Mouse (Mus musculus) thymus, adult 2 months (tissue): Measurements from ENCODE around the gene Shisal1. TPM values are rescaled to one million over a fixed set of nuclear protein-coding genes. Genes with fewer than 3 reads are reported as not detected.

Experiments
- DNase-seq: peaks from one replicate; pipeline ENCODE4 v3.0.0; 2021
- H3K27ac ChIP-seq: fragments of 200-500 bp; 2 replicates; pipeline ENCODE4 v1.5.1; 2012; ENCODE audit warnings: low read length, control low read depth; ENCODE audit not compliant: control insufficient read depth, insufficient read depth
- H3K27me3 ChIP-seq: fragments of 200-500 bp; 2 replicates; pipeline ENCODE4 v1.6.1; 2012; ENCODE audit warnings: mild to moderate bottlenecking, low read length, moderate library complexity, mixed read lengths; ENCODE audit not compliant: control insufficient read depth, insufficient read depth
- H3K36me3 ChIP-seq: fragments of 200-500 bp; 2 replicates; pipeline ENCODE4 v1.6.1; 2012; ENCODE audit warnings: mild to moderate bottlenecking, low read length, moderate library complexity; ENCODE audit not compliant: control insufficient read depth, insufficient read depth
- H3K4me1 ChIP-seq: fragments of 200-500 bp; replicated peaks from 2 replicates; pipeline ENCODE4 v1.6.1; 2012; ENCODE audit warnings: low read length; ENCODE audit not compliant: control insufficient read depth, insufficient read depth
- H3K4me3 ChIP-seq: fragments of 200-500 bp; 2 replicates; pipeline ENCODE4 v1.5.1; 2012; ENCODE audit warnings: mild to moderate bottlenecking, low read length, control low read depth, moderate library complexity; ENCODE audit not compliant: control insufficient read depth, insufficient read depth
- CTCF ChIP-seq: fragments of 200-500 bp; IDR thresholded peaks from 2 replicates; pipeline ENCODE4 v1.5.1; 2012; ENCODE audit warnings: mild to moderate bottlenecking, control low read depth, low read length, moderate library complexity, borderline replicate concordance; ENCODE audit not compliant: control insufficient read depth, poor library complexity, insufficient read depth; ENCODE audit errors: extremely low read depth
- POLR2A ChIP-seq: fragments of 200-500 bp; IDR thresholded peaks from 2 replicates; pipeline ENCODE4 v1.6.1; 2012; ENCODE audit warnings: mild to moderate bottlenecking, low read length, control low read depth, moderate library complexity; ENCODE audit not compliant: control insufficient read depth, poor library complexity, insufficient read depth; ENCODE audit errors: extremely low read depth
- WGBS: fragments of 180-500 bp; shearing (Covaris S2); methylation state at CpG from one replicate; pipeline ENCODE4 v1.1.7; 2018; 5-methylcytosine and 5-hydroxymethylcytosine counted together
- polyA plus RNA-seq: library from polyadenylated mRNA; depleted of rRNA; stranded (reverse); fragments of >200 nt; gene quantifications from 2 replicates; pipeline ENCODE4 v1.2.3, GENCODE M21; 2012; rRNA removed

Gene Shisal1
- polyA plus RNA-seq, 1 experiment: 9.3 TPM

DNA sequence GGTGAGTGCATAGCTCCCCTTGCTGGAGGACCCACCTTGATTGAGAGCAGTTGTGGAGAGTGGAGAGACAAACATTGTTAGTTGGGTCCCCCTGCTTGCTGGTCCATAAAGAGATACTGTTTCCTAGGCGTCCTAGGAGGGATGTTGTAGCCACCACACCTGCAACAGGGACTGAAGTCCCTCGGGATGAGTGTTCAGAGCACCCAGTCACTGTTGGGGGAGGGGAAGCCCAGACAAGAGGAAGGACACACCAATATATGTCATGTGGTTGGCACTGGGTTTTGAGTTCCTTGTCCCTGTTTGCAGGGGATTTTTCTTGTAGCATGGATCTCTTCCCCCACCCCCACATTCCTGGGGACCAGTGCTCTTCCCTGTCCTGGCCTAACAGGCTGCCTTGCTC, 106.0 kb downstream of the Shisal1 start:
- H3K27me3 ChIP-seq: no peaks in the 10 kb centered on the region
- 0 out of 2 replicates have a peak, but pooled peaks cover 3% of the 10 kb centered on the region for H3K4me1 ChIP-seq
- DNase-seq: no peak
- no peak overlapping the region for H3K4me3 ChIP-seq
- peaks cover 67% of the 10 kb centered on the region for H3K36me3 ChIP-seq
- no peak overlapping the region for H3K27ac ChIP-seq
- 82% methylated on average over 2 of the region's 2 CpGs for WGBS
- TF ChIP-seq CTCF (no peak), POLR2A (no peak)

DNA sequence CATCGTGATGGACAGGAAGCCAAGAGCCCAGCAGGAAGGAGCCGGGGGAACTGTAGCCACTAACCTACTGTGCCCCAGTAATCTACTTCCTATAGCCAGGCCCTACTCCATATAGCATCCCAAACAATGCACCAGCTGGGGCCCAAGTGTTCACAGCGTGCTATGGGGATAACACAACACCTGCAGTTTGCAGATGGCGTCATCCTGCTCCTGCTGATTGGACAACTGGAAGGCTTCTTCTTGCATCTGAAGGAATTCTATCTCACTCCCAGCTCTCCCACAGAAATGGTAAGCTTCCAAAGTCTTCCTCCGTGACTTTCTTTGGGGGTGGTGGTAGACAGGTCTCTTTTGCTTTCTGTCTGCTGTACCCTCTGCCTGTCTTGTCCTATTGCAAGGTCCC, 109.3 kb downstream of the Shisal1 start:
- Histone ChIP-seq H3K36me3 (peaks cover 77% of the 10 kb centered on the region), H3K4me1 (0 out of 2 replicates have a peak, but pooled peaks cover 3% of the 10 kb centered on the region), H3K27me3 (no peaks in the 10 kb centered on the region), H3K27ac (no peak overlapping the region), H3K4me3 (no peak overlapping the region)
- TF ChIP-seq CTCF (no peak), POLR2A (no peak)
- no peak for DNase-seq
- 76% methylated on average over 5 of the region's 5 CpGs for WGBS

DNA sequence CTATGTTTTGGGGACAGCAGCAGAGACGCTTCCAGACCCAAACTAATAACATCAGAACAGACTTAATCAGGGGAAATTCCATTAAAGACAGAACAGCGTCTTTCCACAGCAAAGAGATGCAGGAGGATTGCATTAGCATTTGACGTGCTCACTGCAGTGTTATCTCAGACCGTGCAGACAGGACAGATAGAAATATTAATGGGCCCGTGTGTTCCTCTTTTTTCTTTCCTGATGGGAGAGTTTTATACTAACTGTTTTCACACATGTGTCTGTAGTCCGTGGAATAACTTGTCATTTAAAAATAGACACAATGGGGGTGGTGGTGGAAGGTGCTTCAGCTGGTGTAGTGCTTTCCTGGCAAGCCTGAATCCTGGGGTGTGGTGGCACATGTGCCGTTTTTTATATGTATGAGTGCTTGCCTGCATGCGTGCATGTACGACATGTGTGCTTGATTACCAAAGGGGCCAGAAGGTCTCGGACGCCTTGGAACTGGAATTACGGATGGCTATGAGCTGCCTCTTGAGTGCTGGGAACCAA, 110.5 kb downstream of the Shisal1 start:
- Histone ChIP-seq H3K36me3 (peaks cover 85% of the 10 kb centered on the region), H3K27me3 (no peaks in the 10 kb centered on the region), H3K4me3 (no peak overlapping the region), H3K4me1 (peaks cover 6% of the 10 kb centered on the region; the same call in 1 of the 2 replicates), H3K27ac (no peak overlapping the region)
- WGBS: 90% methylated on average over 12 of the region's 12 CpGs
- DNase-seq: no peak
- TF ChIP-seq CTCF (no peak), POLR2A (no peak)

DNA sequence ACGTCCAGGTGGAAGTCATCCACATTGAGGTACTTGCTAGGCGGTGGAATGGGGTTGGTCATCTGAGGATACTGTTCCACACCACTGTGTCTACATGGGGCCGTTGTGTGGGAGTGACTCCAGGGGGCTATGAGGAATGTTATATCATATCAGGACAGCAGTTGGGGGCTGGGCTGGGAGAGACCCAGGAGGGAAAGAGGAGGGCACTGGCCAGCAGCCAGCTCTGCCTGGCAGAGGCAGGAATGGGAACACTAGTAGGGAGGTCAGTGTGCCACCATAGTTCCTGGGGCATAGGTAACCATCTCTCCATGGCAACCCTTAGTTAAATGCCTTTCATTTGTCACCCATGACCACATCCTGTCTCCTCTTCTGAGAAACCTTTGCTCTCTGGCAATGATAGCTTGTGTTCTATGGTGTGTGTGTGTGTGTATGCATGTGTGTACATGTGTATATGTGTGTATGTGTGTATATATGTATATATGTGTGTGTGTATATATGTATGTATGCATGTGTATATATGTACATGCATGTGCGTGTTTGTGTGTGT, 115.8 kb downstream of the Shisal1 start:
- H3K27ac ChIP-seq: no peak overlapping the region
- H3K4me3 ChIP-seq: no peak overlapping the region
- no peaks in the 10 kb centered on the region for H3K27me3 ChIP-seq
- TF ChIP-seq POLR2A (no peak), CTCF (no peak)
- WGBS: 91% methylated on average over 4 of the region's 4 CpGs
- peaks cover 19% of the 10 kb centered on the region for H3K4me1 ChIP-seq
- peaks cover 59% of the 10 kb centered on the region for H3K36me3 ChIP-seq
- DNase-seq: no peak

DNA sequence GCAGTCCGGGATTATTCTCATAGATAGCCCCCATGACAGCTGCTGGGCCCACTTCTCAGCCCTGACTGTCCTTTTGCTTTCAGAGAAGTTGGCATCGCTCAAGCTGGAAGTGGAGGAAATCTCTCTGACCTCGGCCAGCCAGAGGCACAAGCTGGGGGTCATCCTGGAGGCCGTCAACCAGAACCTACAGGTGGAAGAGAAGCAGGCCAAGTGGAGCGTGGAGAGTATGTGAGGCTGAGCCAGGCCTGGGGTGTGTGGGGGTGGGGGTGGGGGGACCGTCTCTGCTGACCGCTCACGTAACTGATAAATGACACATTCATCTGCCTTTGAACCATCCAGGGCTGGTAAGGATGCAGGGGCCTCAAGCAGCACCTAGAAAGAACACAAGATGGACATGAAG, 117.0 kb downstream of the Shisal1 start:
- no peak for TF ChIP-seq CTCF
- no peak for TF ChIP-seq POLR2A
- Histone ChIP-seq H3K4me3 (no peak overlapping the region), H3K27me3 (no peaks in the 10 kb centered on the region), H3K36me3 (peaks cover 49% of the 10 kb centered on the region), H3K4me1 (peaks cover 27% of the 10 kb centered on the region), H3K27ac (no peak overlapping the region)
- 93% methylated on average over 8 of the region's 8 CpGs for WGBS
- DNase-seq: no peak

Other genes with a start within 250 kb of the Shisal1 start
- 3.3 and 6.8 TPM in 2 replicates for gene Parvb, start 215.1 kb downstream of the Shisal1 start, polyA plus RNA-seq
- 183 and 185 TPM in 2 replicates for gene Parvg, start 123.1 kb downstream of the Shisal1 start, polyA plus RNA-seq
- gene Rtl6, start 110.7 kb upstream of the Shisal1 start, polyA plus RNA-seq: 18.8 and 26.1 TPM in 2 replicates
- gene Prr5, start 222.5 kb upstream of the Shisal1 start, polyA plus RNA-seq: 9.0 and 10.3 TPM in 2 replicates